Mouse (Mus musculus): ENCODE measurements around the gene Cited4.

Gene Cited4

GRCm38 (mm10) chr4:120666358-120667024 is at the start of gene Cited4:
Gene Cited4 (plus strand): TSS chr4:120666572.
- DNase-seq, result peak; percentile 76

- no peak for DNase-seq
Measured at GRCm38 (mm10) chr4:120627728-120628127, 38.6 kb upstream of the Cited4 start.

GRCm38 (mm10) chr4:120630218-120630931 is 36.0 kb upstream of the Cited4 start:
- no peak for DNase-seq

DNA sequence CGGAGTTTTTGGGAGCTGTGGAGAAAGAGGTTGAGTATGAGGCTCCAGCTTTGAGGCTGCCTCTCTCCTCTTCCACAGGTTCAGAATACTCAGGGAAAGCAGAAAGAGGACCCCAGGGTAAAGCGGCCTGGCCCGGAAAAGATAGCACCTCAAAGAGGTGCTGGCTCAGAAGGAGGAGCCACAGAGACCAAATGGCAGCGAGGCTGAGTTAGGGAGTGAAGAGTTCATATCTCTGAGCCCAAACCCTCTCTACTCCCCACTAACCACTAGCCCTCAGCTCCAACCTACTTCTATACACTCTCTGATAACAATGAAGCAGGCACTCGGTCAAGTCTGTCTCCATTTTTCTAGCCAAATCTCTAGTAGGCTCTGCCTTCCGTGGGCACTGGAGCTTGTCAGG is 34.5 kb upstream of the Cited4 start:
- no peak for DNase-seq

DNA sequence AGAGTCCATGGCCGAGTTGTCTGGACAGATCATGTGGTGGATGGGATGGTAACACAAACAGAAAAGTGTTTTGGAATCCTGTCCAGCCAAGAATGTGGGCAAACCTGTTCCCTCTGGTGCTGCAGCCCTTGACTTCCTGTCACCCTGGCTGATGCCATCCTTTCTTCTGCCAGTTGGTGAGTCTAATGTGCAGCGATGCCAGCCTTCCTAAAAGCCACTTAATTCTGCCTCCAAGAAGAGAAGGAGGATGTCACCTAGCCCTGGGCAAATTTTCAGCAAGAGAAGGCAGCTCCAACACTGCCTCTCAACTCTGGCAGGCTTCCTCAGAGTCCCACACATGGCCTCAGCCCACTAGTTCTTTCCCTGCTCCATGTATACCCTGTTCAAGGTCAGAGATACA is 31.0 kb upstream of the Cited4 start:
- no peak for DNase-seq

DNA sequence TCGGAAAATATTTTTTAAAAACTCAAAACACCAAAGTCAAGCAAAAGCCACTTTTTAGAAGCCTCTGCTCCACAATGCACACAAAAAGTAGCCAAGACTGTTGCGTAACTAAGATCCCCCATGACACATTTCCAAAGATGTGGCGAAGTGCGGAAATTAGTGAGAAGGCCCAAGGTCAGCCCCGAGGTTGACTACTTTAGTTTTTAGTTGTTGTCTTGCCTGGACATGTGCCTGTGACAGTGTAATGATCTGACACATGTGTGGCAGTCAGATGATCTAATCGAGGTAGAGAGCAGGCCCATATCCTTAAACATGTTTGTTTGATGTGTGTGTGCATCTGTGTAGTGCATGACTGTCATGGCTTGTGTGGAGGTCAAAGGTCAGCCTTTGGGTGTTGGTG is 24.4 kb upstream of the Cited4 start:
- DNase-seq, result no peak

GRCm38 (mm10) chr4:120643899-120644298 is 22.5 kb upstream of the Cited4 start:
- DNase-seq, result no peak

- DNase-seq, result peak; percentile 55
Measured at GRCm38 (mm10) chr4:120649369-120650207, 16.8 kb upstream of the Cited4 start.

DNA sequence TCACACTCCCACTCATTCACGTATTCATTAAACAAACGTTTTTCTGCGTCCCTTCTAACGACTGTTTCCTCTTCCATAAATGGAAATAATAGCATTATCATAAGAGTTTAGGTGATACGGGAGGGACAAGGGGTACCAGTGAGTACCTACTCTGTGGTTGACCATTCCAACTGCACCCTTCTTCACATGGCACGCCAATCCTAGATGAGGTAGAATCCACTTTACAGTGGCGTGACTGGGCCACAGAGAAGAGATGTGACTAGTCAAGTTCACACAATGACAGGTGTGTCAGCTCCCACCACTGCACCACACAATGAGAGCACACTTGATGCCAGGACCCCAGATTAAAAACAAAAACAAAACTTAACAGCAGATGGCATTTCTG is 16.2 kb upstream of the Cited4 start:
- no peak for DNase-seq

DNA sequence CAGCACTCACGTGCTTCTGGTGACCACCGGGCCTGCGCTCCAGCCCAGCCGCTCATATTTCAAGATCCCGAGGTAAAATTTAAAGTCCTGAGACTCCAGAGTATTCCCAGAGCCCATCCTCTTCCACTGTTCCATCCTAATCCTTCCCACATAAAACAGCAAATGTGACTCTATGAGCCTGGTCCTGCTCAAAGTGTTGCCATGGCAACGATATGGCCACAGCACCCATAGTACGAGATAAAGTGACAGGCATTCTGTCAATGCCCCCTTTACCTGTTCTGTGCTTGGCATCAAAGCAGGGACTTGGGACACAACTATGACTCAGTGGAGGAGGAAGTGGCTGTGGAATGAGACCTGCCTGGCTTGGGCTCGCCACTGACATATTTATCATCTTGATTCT is 10.5 kb upstream of the Cited4 start:
- no peak for DNase-seq

DNA sequence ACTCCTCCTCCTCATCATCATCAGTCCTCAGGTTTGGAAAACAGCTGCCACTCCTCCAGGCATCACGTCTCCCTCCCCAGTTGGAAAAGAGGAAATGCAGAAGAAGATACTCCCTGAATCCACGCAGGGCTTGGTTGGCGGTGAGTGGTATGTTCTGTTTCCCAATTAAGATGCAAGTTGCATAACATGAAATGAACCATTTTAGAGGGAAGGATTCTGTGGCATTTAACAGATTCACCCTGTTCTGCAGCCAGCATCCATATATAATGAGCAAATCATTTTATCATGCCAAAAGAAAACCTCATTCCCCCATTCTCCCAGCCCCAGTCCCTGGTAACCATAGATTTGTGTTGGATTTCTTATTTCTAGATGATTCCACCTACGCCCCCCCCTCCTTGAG is 5.9 kb upstream of the Cited4 start:
- DNase-seq, result peak; percentile 62

GRCm38 (mm10) chr4:120664601-120665000 is 1.8 kb upstream of the Cited4 start:
- DNase-seq, result no peak

DNA sequence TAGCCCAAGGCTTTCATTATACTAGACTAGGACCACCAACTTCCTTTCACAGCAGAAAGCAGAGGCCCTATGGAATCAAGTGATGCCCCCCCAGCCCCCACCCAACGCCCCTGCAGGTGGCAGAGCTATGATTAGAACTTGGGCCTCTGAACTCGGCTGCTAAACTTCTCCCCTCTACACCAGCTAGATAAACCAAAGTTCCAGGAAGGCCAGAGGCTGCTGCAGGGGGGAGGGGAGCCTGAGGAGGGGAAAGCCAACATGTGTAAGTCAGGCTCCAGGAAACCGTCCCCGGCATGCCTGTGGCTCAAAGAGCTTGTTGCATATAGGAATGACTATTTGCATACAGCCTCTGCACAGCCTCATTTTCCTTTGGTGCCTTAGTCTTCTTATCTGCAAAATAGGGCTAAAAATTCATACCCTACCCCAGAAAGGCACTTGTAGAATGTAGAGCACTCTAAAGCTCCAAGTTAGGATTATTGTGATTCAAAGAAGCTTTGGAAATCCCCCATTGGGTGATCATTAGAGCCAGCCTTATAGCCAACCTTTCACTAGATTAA is 1.1 kb upstream of the Cited4 start:
- DNase-seq, result no peak

GRCm38 (mm10) chr4:120665782-120666181 is 590 bp upstream of the Cited4 start:
- DNase-seq, result no peak

DNA sequence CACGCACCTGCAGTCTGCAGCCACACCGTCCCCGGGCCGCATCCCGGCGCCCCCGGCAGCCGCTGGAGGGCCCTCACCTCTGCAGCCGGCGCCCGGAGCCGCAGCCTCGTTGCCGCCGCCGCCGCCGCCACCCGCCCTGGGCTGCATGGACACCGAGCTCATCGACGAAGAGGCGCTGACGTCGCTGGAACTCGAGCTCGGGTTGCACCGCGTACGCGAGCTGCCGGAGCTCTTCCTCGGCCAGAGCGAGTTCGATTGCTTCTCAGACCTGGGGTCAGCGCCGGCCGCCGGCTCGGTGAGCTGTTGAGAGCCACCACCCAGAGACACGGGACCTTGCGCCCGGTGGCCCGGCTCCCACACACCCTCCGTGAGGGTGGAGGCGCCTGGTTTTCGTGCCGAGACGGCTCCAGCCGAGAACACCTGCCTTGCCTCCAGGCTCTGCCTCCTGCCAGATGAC is 701 bp downstream of the Cited4 start:
- peak; percentile 61 for DNase-seq

DNA sequence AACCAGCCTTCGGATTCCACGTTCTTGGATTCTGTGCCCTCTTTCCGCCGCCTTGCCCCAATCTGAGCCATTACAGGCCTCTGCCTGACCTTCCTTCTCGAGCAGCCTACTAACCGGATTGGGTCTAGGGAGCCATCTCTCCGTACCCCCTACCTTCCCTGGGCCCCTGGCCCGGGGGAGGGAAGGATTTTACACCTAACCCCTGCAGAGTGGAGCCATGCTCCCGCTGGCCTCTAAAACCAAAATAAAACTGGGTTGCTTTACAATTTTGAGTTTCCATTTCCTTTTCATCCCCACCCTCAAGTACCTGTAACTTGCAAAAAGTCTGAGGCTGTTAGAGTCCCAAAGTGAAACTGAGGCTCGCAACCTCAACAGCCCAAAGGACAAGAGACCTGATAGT is 1.2 kb downstream of the Cited4 start:
- no peak for DNase-seq

GRCm38 (mm10) chr4:120668551-120668950 is 2.2 kb downstream of the Cited4 start:
- no peak for DNase-seq

- DNase-seq, result no peak
Measured at GRCm38 (mm10) chr4:120669585-120669984, 3.2 kb downstream of the Cited4 start.

GRCm38 (mm10) chr4:120671046-120671445 is 4.7 kb downstream of the Cited4 start:
- no peak for DNase-seq

DNA sequence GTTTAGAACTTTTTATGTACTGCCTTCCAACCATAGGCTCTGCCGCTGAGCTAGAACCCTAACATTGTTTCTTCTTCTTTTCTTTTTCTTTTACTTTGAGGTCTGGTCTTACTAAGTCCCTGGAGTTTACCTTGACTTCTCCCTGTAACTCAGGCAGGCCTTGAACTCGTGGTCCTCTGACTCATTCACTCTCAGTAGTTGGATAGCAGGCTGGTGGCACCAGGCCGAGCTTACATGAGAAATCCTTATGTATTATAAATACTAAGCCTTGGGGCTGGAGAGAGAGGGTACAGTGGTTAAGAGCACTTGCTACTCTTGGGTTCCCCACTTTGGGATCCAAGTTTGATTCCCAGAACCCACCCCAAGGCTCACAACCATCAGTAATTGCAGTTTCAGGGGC is 7.2 kb downstream of the Cited4 start:
- DNase-seq, result no peak

DNA sequence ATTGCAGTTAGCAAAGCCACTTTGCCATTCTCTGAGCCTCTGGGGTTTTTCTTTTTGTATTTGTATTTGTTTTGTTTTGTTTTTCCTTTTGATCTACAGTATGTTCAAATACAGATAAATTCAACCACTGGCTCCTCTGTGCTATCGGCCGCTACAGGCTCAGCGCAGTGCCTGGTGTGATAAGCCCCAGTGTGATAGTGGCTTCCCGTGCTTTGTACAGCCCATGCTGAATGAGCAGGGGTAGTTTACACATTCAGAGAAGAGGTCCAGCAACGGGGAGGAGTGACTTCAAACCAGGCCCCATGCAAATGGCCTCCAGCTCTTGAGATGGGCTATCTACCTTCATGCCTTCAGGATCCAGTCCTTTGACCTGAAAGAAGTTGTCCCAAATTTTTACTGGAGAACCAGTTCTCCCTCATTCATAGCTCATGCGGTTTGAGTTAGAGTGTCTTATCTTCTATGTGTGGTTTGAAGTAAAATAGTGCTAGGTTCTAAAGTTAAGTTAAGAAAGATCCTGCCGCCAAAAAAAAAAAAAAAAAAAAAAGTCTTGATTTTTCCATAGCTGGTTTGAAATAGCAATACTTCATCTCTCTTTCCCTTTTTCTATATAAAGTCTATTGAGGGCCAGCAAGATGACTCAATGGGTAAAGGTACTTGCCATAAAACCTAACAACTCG is 8.5 kb downstream of the Cited4 start:
- DNase-seq, result no peak

GRCm38 (mm10) chr4:120675640-120676039 is 9.3 kb downstream of the Cited4 start:
- no peak for DNase-seq

GRCm38 (mm10) chr4:120680953-120681352 is 14.6 kb downstream of the Cited4 start:
- no peak for DNase-seq

All from right cerebral cortex, postnatal 25 days (tissue).